Mouse (Mus musculus) gastrocnemius, adult 2 months (tissue): ENCODE results near the gene Cdc42ep4. TPM values are rescaled to one million over a fixed set of nuclear protein-coding genes. Genes with fewer than 3 reads are reported as not detected.

Experiments
- DNase-seq: peaks from one replicate; pipeline ENCODE4 v3.0.0; 2022
- H3K27ac ChIP-seq: fragments of 200-600 bp; 2 replicates; pipeline ENCODE4 v1.8.1; 2022; ENCODE audit warnings: mild to moderate bottlenecking
- H3K4me3 ChIP-seq: fragments of 200-600 bp; 2 replicates; pipeline ENCODE4 v1.8.1; 2022; ENCODE audit warnings: mild to moderate bottlenecking, moderate library complexity
- CTCF ChIP-seq: fragments of 200-600 bp; IDR thresholded peaks from 2 replicates; pipeline ENCODE4 v1.8.1; 2022; ENCODE audit warnings: antibody characterized with exemption, mild to moderate bottlenecking, moderate library complexity
- intact Hi-C: fragments of 180-260 bp; cut with DNase I; formaldehyde crosslinking; loops from one replicate; pipeline ENCODE4 v1.15.1; 2025
- total RNA-seq, 2 experiments: library from RNA; stranded (reverse); gene quantifications; 2 replicates each; pipeline ENCODE4 v1.2.3; 2021

Gene Cdc42ep4
- total RNA-seq, 2 experiments from 2014 or later = 5.2 to 9.1 TPM

DNA sequence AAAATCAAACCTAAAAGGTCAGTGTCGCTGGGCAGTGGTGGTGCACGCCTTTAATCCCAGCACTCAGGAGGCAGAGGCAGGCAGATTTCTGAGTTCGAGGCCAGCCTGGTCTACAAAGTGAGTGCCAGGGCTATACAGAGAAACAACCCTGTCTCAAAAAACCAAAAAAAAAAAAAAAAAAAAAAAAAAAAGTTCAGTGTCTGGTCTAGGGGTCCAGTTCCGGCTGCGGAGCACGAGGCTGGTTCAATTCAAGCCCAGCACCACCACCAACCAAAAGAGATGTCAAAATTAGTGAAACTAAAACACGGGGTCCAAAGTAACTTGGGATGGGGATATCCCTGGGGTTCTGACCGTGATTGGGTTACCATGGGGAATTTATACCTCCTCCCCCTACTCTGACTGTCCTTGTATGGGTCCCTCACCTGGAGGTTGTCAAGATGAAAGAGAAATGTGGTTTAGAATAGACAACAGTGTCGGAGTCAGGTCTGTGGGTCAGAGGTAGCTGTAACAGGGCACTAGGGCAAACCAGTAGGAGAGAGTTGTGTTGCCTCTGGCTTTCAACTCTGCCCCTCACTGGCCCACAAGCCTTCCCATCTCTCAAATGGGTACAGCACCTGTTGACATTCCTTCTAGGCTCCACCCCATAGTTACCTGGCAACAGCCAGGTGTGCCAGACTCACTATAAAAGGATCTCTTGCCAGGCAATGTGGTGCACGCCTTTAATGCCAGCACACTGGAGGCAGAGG, 1.2 kb upstream of the Cdc42ep4 start:
- TF ChIP-seq CTCF = no peak
- Histone ChIP-seq H3K4me3 (no peak overlapping the region), H3K27ac (no peak overlapping the region)
- DNase-seq = no peak
- intact Hi-C loops = loop anchor here (5.0 kb wide), 2 partner anchors 51 to 106 kb away; partner anchors contain the start of gene Cog1

- no peak for DNase-seq
- peak overlapping the region; percentile 95 for H3K27ac ChIP-seq
- H3K4me3 ChIP-seq = peak overlapping the region; percentile 94
- no peak for TF ChIP-seq CTCF
- intact Hi-C loops = loop anchor here (5.0 kb wide), 2 partner anchors 50 to 105 kb away; partner anchors contain the start of gene Cog1
Observed at GRCm38 (mm10) chr11:113752158-113752661, 529 bp upstream of the Cdc42ep4 start.

- peak; percentile 82 for DNase-seq
- Histone ChIP-seq H3K27ac (peak overlapping the region; percentile 95), H3K4me3 (peak overlapping the region; percentile 94)
- peak; percentile 56 for TF ChIP-seq CTCF
- intact Hi-C loops = loop anchor here (2.0 to 5.0 kb wide), 3 partner anchors 49 to 104 kb away; partner anchors contain the start of gene Cog1
Observed at GRCm38 (mm10) chr11:113750571-113751483, 854 bp downstream of the Cdc42ep4 start.

GRCm38 (mm10) chr11:113749749-113750351, 1.8 kb downstream of the Cdc42ep4 start:
- intact Hi-C loops = loop anchor here (2.0 to 5.0 kb wide), 3 partner anchors 48 to 103 kb away; partner anchors contain the start of gene Cog1
- H3K4me3 ChIP-seq = peak overlapping the region; percentile 94
- TF ChIP-seq CTCF = no peak
- H3K27ac ChIP-seq = peak overlapping the region; percentile 95
- DNase-seq = peak; percentile 14

DNA sequence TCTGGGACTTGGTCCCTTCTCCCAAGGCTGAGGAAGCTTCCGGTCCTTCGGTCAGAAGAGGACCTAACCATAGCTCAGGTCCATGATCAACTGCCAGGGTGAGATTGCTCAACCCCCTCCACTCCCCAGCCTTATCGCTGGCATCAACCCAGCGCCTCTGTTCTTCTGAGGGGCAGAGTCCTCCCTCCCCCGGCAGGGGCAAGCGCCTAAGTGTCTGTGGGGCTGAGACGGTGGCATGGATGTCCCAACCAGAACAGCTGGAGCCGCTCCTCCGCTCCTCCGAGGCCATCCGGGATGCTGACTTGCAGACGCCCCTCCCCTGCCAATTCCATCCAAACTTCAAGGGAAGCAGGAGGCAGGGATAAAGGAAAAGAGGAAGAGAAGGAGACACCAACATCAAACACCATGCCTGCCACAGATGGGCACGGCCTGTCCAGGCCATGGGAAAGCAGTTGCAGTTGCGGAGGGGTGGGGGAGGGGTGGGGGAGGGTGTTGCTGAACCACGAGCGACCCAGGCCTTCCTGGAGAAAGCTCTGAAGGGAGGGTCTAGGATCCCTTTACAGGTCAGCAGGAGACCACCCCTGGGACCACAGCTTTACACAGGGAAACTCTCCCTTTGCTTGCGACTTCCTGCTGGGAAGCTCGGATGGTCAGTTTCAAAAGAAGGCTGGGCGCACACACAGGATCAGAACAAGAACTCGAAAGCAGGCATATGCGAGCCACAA, 2.7 kb downstream of the Cdc42ep4 start:
- peak; percentile 49 for DNase-seq
- Histone ChIP-seq H3K27ac (peak overlapping the region; percentile 95), H3K4me3 (peak overlapping the region; percentile 94)
- intact Hi-C loops = no loop called here
- no peak for TF ChIP-seq CTCF

GRCm38 (mm10) chr11:113747725-113748380, 3.8 kb downstream of the Cdc42ep4 start:
- TF ChIP-seq CTCF = no peak
- DNase-seq = no peak
- intact Hi-C loops = no loop called here
- peak overlapping the region; percentile 95 for H3K27ac ChIP-seq
- peak overlapping the region; percentile 94 for H3K4me3 ChIP-seq

- no peak for TF ChIP-seq CTCF
- peak overlapping the region; percentile 95 for H3K27ac ChIP-seq
- intact Hi-C loops = no loop called here
- DNase-seq = peak; percentile 51
- H3K4me3 ChIP-seq = peak overlapping the region; percentile 94
Observed at GRCm38 (mm10) chr11:113747056-113747455, 4.6 kb downstream of the Cdc42ep4 start.

DNA sequence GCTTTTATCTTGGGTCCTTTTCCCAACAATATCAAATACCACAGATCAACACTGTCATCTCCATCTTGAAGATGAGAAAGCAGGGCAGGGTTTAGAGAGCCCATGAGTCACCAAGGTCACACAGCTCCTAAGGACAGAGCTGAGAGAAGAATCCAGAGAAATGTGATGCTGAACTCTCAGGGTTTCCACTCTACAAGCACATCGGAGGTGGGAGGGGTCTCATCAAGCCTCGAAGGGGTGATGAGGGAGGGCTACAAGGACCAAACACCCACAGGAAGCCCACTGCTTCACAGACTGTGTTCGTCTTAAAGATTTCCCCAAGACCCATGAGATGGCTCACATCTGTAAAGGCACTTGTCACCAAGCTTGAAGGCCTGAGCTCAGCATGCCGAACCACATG, 5.7 kb downstream of the Cdc42ep4 start:
- intact Hi-C loops = no loop called here
- Histone ChIP-seq H3K27ac (peak overlapping the region; percentile 20; the same call in 1 of the 2 replicates), H3K4me3 (no peak overlapping the region)
- DNase-seq = no peak
- TF ChIP-seq CTCF = no peak

- Histone ChIP-seq H3K27ac (no peak overlapping the region), H3K4me3 (no peak overlapping the region)
- peak; percentile 33 for TF ChIP-seq CTCF
- intact Hi-C loops = no loop called here
- no peak for DNase-seq
Observed at GRCm38 (mm10) chr11:113742998-113743397, 8.7 kb downstream of the Cdc42ep4 start.

- DNase-seq = no peak
- H3K27ac ChIP-seq = peak overlapping the region; percentile 62
Observed at GRCm38 (mm10) chr11:113740100-113740499, 11.6 kb downstream of the Cdc42ep4 start.

DNA sequence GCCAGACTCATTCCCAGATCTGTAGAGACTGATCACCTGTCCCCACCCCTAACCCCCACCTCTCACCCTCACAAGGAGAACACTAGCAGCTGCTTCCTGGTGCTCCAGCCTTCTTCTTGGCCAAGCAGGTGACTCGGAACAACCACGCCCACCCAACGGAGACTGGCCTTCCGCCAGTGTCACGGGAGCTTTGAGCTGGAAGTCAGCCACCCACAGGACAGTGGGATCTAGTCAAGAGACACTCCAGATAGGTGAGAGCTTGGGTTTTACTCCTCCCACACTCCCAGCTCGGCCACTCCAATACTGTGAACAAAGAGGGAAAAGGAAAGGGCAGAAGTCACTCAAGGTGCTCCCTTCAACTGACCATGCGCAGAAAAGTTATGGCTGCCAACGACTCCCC, 12.5 kb downstream of the Cdc42ep4 start:
- peak overlapping the region; percentile 62 for H3K27ac ChIP-seq
- intact Hi-C loops = no loop called here
- peak; percentile 54 for DNase-seq

More at GRCm38 (mm10) chr11:113740100-113740499, 11.6 kb downstream of the Cdc42ep4 start:
- TF ChIP-seq CTCF = no peak
- intact Hi-C loops = no loop called here
- H3K4me3 ChIP-seq = no peak overlapping the region

More for the DNA sequence above, 12.5 kb downstream of the Cdc42ep4 start:
- no peak overlapping the region for H3K4me3 ChIP-seq
- no peak for TF ChIP-seq CTCF
